Mouse (Mus musculus): ENCODE results near the gene AU041133. TPM values are rescaled to one million over a fixed set of nuclear protein-coding genes. Genes with fewer than 3 reads are reported as not detected.
A peak's percentile ranks its signal among the peaks of the same experiment; 100 is the strongest.
"Not testable (repeated sequence)": the region's sequence is repeated elsewhere in the genome, so short reads cannot be mapped to it uniquely, and the experiment has no call there.

The AU041133 gene
- total RNA-seq (2021): 3.7 and 4.1 TPM in 2 replicates
- long read RNA-seq, experiment 1, transcript AU041133-202 (4 exons, 2,634 nt): major isoform, 5 of 5 reads
- long read RNA-seq, experiment 1, partial matches to known transcripts: 0 of 5 reads
- long read RNA-seq, experiment 1, other reads (novel, unspliced or antisense): 0 of 5 reads
- long read RNA-seq, experiment 2, partial matches to known transcripts: 0 of 1 reads
- long read RNA-seq, experiment 2, other reads (novel, unspliced or antisense): 0 of 1 reads

- DNase-seq: peak; percentile 93
Measured at GRCm38 (mm10) chr10:82127850-82128401, at the start of gene AU041133. Gene AU041133 (plus strand): TSS chr10:82128013.

GRCm38 (mm10) chr10:82082728-82083621 lies 44.8 kb upstream of the AU041133 start, which contains the start of gene BC024063:
Gene BC024063 (plus strand): TSS chr10:82083353.
- DNase-seq: peak; percentile 74

DNA sequence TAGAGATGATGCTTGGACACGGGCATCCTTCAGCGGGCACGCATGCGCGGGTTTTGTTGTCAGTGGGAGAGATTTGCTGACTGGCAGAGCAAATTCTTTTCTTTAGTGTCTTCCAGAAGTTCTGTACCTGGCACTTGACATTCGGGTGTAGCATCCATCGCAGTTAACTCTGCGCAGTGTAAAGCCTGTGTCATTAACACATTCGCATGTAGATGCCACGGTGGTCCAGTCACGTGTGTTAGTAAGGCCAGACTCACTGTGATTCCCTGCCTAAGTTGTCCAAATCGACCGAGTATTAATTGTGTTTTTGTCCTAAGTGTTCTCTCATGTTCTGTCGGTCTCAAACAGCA lies 44.2 kb upstream of the AU041133 start:
- not testable (repeated sequence) for DNase-seq

- DNase-seq: no peak
Measured at GRCm38 (mm10) chr10:82117206-82117605, 10.6 kb upstream of the AU041133 start.

GRCm38 (mm10) chr10:82145282-82145681 lies 17.5 kb downstream of the AU041133 start:
- no peak for DNase-seq

DNA sequence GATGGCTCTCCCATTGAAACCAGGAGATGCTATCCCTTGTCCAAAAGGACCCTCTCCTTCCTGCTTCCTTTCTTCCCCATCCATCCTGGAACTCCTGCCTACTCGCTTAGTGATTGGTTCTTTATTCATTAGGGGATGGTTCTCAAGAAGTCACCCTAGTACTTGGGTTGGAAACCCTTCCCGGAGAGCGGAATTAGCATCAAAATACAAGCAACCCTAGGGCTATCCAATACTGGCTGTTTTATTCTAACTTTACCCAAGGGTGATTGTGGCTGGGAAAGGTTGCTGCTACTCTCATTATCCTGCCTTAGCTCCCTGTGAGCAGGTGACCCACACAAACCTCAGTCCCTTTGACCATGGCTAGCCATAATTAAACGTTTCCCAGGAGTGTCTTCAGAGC lies 19.8 kb downstream of the AU041133 start:
- no peak for DNase-seq

GRCm38 (mm10) chr10:82167777-82168176 lies 40.0 kb downstream of the AU041133 start:
- no peak for DNase-seq

GRCm38 (mm10) chr10:82169776-82170175 lies 42.0 kb downstream of the AU041133 start:
- no peak for DNase-seq

- DNase-seq: peak; percentile 22
Measured at GRCm38 (mm10) chr10:82170808-82171207, 43.0 kb downstream of the AU041133 start.

GRCm38 (mm10) chr10:82178257-82179064 lies 50.6 kb downstream of the AU041133 start:
- DNase-seq: peak; percentile 88

Other genes starting within 250 kb of the AU041133 start
- gene Zfp781, start 197.5 kb upstream of the AU041133 start, total RNA-seq (2021): 0.85 and 1.7 TPM in 2 replicates
- gene Zfp873, start 79.9 kb upstream of the AU041133 start, total RNA-seq (2021): 6.9 and 8.0 TPM in 2 replicates
- gene BC024063, start 44.7 kb upstream of the AU041133 start, total RNA-seq (2021): 2.9 and 5.3 TPM in 2 replicates
- 5.1 and 7.2 TPM in 2 replicates for gene Zfp938, start 113.3 kb downstream of the AU041133 start, total RNA-seq (2021)
- gene 4932415D10Rik, start 188.6 kb downstream of the AU041133 start, total RNA-seq (2021): not detected in 2 replicates
- 4.3 and 5.2 TPM in 2 replicates for gene Gm4924, start 226.2 kb downstream of the AU041133 start, total RNA-seq (2021)

Data from adrenal gland, postnatal 14 days (tissue).